Mouse (Mus musculus) ZHBTc4 (cell line): ENCODE measurements around the gene Bach2.
A peak's percentile ranks its signal among the peaks of the same experiment; 100 is the strongest.

ENCODE experiments used
- DNase-seq: peaks from one replicate; pipeline ENCODE4 v3.0.0-alpha.2; 2011; ENCODE audit warnings: low read depth, low spot score

Bach2 gene

DNA sequence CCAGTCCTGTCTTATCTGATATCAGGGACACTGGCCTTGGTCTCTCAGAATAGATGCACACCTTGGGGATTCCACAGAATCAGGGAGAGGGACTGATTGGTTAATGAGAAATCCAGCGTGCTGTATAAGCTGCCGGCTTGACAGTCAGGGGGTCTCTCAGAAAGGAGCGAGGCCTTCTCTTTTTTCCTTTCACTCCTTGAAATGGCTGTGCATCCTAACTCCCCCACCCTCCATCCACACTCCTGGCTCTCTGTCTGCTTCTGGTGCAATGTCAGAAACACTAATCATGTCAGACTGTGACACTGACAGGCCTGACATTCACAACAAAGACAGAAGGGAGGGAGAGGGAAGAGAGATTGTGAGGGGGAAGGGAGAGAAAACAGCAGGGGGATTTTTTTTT is 88.3 kb downstream of the Bach2 start:
- DNase-seq, result no peak

DNA sequence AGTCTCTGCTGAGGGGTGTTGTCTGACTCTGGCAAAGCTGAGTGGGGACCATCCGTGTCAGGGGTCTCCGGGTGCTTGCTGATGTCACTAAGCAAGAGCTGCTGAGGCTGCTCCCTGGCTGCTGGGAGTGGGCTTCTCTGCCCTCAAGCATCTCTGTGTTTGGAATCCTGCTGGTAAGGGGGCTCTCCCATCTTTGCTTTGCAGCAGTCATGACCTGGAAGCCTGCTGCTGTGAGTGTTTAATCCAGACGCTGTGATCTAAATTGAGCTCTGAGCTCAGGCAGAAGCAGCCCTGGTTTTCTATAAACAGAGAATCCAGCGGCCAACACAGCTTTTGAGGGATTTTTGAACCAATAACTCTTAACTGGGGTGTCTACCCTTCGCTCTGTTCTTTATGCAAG is 89.0 kb downstream of the Bach2 start:
- no peak for DNase-seq

DNA sequence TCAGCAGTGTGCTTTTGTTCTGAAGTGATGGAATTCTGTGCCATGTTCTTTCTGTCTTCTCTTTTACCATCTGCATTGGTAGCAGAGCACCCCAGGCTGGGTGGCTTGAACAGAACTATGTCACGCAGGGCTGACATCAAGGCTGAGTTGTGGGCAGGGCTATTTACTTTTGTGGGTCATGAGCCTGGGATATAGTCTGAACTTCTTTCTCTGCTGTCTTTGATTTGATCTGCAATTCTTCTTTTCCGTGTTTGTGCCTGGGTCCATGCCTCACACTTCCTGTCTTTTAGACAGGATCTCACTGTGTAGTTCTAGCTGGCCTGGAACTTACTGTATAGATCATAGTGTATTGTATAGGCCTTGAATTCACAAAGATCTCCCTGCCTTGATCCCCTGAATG is 90.0 kb downstream of the Bach2 start:
- no peak for DNase-seq

GRCm38 (mm10) chr4:32330584-32331314 is 92.1 kb downstream of the Bach2 start:
- DNase-seq, result no peak

DNA sequence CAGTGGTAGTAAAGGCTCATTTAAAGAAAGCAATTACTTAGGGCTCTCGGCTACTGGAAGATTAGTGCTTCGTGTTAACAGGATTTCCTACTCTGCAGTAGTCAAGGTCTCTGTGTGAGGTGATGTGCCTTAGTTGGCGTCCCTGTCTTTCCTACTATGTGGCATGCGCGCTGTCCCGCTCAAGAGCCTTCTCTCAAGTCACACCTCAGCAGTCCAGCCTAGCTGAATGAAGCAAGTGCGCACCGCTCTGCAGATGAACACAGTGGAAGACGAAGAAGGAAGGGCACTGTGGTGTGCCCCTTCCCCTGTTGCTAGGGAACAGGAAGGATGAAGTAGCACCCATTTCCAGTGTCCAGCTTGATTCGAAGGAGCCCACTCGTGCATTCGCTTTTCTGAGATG is 93.4 kb downstream of the Bach2 start:
- no peak for DNase-seq

DNA sequence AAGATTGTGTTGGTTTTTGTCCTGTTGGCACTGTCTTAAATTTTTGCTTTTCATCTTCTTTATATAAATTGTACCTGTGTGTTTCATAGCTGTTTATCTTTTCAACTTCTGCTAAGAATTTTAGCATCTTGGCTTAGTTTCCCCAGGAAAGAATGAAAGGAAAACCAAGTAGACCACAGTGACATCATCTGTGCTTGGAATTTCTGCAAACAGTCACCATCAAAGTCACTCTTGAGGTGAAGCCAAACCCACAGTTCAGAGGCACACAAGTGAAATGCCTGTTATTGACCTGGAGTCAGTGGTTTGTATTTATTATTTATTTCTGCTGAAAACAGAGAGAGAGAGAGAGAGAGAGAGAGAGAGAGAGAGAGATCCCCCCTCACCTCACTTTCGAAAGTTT is 95.5 kb downstream of the Bach2 start:
- DNase-seq, result no peak

DNA sequence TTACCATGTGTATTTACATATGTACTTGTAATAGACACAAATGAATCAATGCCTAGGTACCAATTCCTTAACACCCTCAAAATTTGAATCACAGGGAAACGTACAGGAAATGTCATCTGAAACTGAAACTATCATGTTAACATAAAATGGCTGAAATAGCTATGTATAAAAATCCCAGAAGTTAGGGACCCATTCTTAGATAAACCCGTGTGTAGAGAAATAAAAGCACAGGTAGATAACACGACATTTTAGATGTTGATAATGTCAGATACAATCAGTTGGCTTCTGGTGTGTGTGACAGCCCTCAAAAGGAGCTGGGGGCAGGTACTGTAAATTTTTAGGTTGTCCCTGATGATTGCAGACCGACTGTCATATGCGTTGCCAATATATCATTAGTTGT is 96.2 kb downstream of the Bach2 start:
- DNase-seq, result no peak

DNA sequence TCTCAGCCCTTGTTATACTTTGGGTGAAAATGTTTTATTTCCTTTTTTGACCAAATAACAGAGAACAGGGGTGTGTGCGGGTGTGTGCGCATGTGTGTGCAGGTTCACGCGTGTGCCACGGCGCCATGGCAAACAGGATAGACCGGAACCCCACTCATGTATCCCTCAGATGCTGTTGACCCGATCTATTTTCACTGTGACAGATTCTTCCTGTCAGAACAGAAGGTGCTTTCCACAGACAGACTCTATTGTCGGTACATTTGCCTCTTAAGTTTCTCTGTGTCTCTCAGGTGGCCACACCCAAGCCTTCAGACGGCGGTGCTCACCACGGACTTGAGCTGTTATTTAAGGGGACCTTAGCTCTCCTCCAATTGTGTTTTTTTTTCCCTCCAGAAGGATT is 97.1 kb downstream of the Bach2 start:
- DNase-seq, result no peak

DNA sequence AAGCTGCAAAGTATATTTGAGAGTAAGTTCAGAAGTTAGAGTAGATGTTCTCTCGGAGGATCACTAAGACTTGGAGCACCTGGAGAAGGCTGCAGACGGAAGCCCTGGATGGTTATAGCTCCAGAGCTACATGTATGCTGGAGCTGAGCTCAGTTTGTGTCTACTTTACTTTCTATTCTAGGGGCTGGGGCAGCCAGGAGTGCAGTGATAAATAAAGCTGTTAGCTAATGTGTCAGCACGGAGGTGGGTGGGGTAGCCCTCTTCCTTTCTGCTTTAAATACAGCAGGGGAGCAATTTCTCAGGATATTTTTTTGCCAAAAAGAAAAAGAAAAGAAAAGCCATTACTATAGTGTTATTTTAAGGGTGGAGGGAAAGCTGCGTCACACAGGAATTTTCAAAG is 98.0 kb downstream of the Bach2 start:
- no peak for DNase-seq

DNA sequence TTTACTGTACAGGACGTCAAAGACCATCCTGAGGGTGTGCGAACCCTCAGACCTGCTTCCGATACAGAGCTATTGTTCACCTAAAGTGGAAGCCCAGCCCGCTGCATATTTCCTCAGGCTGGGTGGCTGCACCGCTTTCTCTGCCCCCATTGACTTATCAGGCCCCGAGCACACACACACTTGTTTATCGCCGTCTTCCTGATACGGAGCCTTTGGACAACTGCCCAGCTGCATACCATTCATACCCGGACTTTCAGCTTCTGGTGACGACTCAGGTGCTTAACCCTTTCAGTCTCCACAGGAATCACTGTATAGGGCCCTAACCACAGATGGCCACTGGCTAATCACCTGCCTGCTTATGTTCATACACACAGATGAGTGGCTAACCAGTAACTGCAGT is 99.0 kb downstream of the Bach2 start:
- DNase-seq, result peak; percentile 49

DNA sequence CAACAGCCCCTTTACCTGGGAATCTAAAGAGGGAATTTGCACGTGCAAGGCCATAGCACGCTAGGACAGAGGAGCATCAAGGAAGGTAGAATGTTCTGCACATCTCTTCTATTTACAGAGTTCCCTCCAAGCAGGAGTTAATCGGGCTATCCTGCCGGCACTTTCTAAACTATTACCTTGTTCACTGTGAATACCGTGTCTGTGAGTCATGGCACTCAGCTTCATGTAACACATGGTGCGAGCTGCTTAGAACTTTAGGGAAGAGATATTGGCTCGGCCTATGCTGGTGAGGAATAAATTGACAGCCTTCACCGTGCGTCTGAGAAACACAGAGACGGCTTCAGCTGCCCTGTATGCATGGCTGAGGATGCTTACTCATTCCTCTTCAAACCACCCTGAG is 99.8 kb downstream of the Bach2 start:
- no peak for DNase-seq

DNA sequence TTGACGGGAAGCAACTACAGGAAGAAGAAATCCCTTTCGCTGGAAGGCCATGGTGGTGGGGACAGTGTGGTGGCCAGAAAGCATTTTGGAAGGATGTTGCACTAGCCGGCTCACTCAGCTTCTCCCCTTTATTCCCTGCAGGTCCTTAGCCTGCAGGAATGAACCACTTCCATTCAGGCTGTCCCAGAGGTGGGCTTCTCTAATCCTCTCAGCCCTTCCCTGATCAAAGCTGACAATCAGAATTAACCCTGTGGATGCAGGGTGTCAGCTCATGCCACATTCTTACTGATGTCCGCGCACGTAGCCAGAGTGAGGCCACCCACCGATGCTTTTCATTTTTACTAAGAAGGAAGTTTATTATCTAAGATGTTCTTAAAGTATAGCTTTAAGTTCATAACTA is 102.2 kb downstream of the Bach2 start:
- DNase-seq, result no peak

DNA sequence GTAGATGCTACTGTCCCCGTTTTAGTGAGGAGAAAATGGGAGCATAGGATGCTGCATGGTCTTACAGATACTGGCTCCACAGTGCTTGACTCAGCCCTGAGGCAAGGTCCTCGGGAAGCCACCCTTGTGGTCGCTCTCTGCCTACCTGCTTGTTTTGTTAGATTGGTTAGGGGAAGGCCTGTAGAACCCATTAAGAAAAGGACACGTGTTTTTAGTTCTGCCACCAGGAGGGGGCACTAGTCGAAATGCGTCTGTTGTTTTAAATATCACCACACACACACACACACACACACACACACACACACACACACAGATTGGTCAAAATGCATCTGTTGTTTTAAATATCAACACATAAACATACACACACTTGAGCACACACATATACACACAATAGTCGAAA is 103.7 kb downstream of the Bach2 start:
- peak; percentile 60 for DNase-seq

- no peak for DNase-seq
These were observed 104.9 kb downstream of the Bach2 start for GRCm38 (mm10) chr4:32343256-32344165.

DNA sequence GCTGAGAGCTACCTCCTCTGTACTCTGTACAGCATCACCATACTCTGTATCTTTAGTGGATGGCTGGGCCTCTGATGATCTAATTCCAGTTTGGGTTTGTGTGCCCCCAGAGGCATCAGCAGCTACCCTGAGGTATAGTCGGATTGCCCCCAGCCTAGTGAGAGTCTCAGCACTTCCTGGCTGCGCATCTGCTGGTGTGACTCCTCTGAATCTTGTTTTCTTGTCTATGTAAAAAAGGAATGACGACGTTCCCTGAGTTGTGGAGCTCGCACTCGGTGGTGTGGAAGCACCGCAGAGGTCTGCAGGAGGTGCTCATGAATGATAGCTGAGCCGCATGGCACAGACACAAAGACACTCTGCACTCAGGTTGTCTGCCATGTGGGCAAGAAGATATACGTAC is 105.7 kb downstream of the Bach2 start:
- DNase-seq, result no peak

GRCm38 (mm10) chr4:32347202-32347601 is 108.6 kb downstream of the Bach2 start:
- no peak for DNase-seq

DNA sequence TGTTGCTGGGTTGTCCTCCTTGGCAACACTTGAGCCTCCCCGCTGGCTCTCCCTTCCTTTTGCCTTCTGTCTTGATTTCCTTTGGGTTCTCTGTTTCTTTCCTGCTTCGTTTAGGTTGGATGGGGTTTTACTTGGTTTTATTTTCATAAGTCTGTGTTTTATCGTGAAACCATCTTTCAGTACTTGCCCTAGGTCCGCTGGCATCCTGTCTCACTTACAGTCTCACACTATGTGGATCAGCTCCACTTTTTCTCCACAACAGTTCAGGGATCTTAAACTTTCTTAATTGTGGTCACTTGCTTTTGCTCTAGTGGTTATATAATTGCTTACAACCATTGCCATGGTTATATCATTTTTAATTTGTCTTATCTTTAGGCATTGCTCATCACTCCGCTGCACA is 109.1 kb downstream of the Bach2 start:
- DNase-seq, result no peak

DNA sequence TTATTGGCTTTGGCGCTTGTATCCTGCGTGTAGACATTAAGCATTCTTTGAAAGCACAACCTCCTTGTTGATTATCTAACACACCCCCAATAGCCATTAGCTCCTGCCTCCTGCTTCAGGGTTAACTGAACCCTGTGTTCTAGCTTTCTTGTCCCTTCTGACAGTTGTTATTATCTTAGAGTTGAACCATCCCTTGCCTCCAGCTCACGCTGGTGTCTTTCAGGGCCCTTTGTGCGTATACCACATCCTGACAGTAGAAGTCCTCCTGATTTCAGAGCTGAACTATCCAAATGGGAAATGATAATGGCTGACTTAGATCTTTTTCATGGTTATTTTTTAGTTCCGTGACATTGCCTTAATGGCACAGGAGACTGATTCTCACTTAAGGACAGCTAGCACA is 110.8 kb downstream of the Bach2 start:
- DNase-seq, result no peak

- DNase-seq, result no peak
These were observed 112.6 kb downstream of the Bach2 start for GRCm38 (mm10) chr4:32351236-32351635.

GRCm38 (mm10) chr4:32351661-32352246 is 113.2 kb downstream of the Bach2 start:
- no peak for DNase-seq

DNA sequence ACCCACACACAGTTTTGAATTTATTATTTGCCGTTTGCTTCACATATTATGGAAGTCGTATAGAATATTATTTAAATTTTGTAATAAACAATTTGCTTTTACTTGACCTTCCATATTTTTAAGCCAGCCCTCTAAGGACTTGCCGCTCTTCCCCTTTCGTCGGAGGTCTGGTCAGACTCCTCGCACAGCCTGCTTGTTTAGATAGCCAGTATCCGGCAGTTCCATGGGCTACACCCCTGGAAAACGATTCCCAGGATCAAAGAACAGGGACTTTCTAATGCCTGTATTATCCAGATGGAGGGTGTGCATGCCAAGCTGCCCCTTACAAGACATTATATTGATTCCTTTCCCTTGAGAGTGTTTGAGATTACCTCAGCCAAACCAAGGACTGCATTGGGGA is 113.8 kb downstream of the Bach2 start:
- no peak for DNase-seq

- no peak for DNase-seq
These were observed 114.2 kb downstream of the Bach2 start for GRCm38 (mm10) chr4:32352842-32353241.
